Mouse (Mus musculus) hindbrain, embryonic 16.5 days (tissue): Measurements from ENCODE around the gene Rufy4. TPM values are rescaled to one million over a fixed set of nuclear protein-coding genes. Genes with fewer than 3 reads are reported as not detected.

Experiments used
- ATAC-seq: fragments of 200-750 bp; cut with Nextera tagmentation; 2 replicates; pipeline ENCODE4 v1.8.0; 2017; ENCODE audit warnings: moderate TSS enrichment, moderate library complexity
- H3K27ac ChIP-seq: fragments of 300-500 bp; sonication (generic); 2 replicates; pipeline ENCODE4 v1.5.1; 2014; ENCODE audit warnings: low read depth, mild to moderate bottlenecking, control low read depth, low read length, moderate library complexity
- H3K27me3 ChIP-seq: fragments of 300-500 bp; sonication (generic); replicated peaks from 2 replicates; pipeline ENCODE4 v1.6.1; 2014; ENCODE audit warnings: low read length; ENCODE audit not compliant: control insufficient read depth, insufficient read depth
- H3K36me3 ChIP-seq: fragments of 300-500 bp; sonication (generic); 2 replicates; pipeline ENCODE4 v1.6.1; 2014; ENCODE audit warnings: mild to moderate bottlenecking, low read length, moderate library complexity, mixed read lengths; ENCODE audit not compliant: control insufficient read depth, insufficient read depth
- H3K4me1 ChIP-seq: fragments of 300-500 bp; sonication (generic); 2 replicates; pipeline ENCODE4 v1.6.1; 2014; ENCODE audit warnings: low read depth, low read length; ENCODE audit not compliant: control insufficient read depth, insufficient read depth
- H3K4me2 ChIP-seq: fragments of 300-500 bp; sonication (generic); 2 replicates; pipeline ENCODE4 v1.6.1; 2014; ENCODE audit warnings: mild to moderate bottlenecking, low read length, control low read depth, moderate library complexity
- H3K4me3 ChIP-seq: fragments of 300-500 bp; sonication (generic); 2 replicates; pipeline ENCODE4 v1.5.1; 2014; ENCODE audit warnings: mild to moderate bottlenecking, low read length, control low read depth, moderate library complexity
- H3K9ac ChIP-seq: fragments of 300-500 bp; sonication (generic); 2 replicates; pipeline ENCODE4 v1.6.1; 2014; ENCODE audit warnings: low read depth, mild to moderate bottlenecking, control low read depth, low read length, moderate library complexity
- H3K9me3 ChIP-seq: fragments of 300-500 bp; sonication (generic); 2 replicates; pipeline ENCODE4 v1.6.1; 2014; ENCODE audit warnings: mild to moderate bottlenecking, low read length, moderate library complexity; ENCODE audit not compliant: control insufficient read depth
- WGBS: fragments of 180-500 bp; shearing (Covaris S2); extraction: QIAGEN DNeasy Blood & Tissue Kit; methylation state at CpG from one replicate; pipeline ENCODE4 v1.1.7; 2014; 5-methylcytosine and 5-hydroxymethylcytosine counted together
- polyA plus RNA-seq: library from polyadenylated mRNA; unstranded; fragments of >200 nt; fragmentation: Nextera tagmentation; extraction: Ambion mirVana; gene quantifications from 2 replicates; pipeline ENCODE4 v1.2.1, GENCODE M21; 2015

The Rufy4 gene
- polyA plus RNA-seq, 1 experiment from 2014 or later, result 0.14 TPM

GRCm38 (mm10) chr1:74111696-74112030 lies 13.7 kb upstream of the Rufy4 start:
- ATAC-seq, result no peak
- H3K4me3 ChIP-seq, result no peak overlapping the region
- H3K9me3 ChIP-seq, result no peaks in the 10 kb centered on the region
- peaks cover 22% of the 10 kb centered on the region for H3K4me1 ChIP-seq
- H3K4me2 ChIP-seq, result no peak overlapping the region
- no peak overlapping the region for H3K9ac ChIP-seq
- H3K27ac ChIP-seq, result peak overlapping the region; percentile 69
- WGBS, result 19% methylated on average over 6 of the region's 6 CpGs
- no peaks in the 10 kb centered on the region for H3K27me3 ChIP-seq
- H3K36me3 ChIP-seq, result no peaks in the 10 kb centered on the region

- H3K9me3 ChIP-seq, result no peaks in the 10 kb centered on the region
- H3K4me1 ChIP-seq, result peaks cover 22% of the 10 kb centered on the region
- no peak overlapping the region for H3K4me3 ChIP-seq
- no peak for ATAC-seq
- H3K27me3 ChIP-seq, result no peaks in the 10 kb centered on the region
- H3K27ac ChIP-seq, result 0 out of 2 replicates have a peak overlapping the region, but pooled peaks have one; percentile 9
- H3K4me2 ChIP-seq, result no peak overlapping the region
- 53% methylated on average over 3 of the region's 3 CpGs for WGBS
- no peaks in the 10 kb centered on the region for H3K36me3 ChIP-seq
- H3K9ac ChIP-seq, result no peak overlapping the region
These were observed 12.3 kb upstream of the Rufy4 start for GRCm38 (mm10) chr1:74113071-74113470.

GRCm38 (mm10) chr1:74117876-74118275 lies 7.5 kb upstream of the Rufy4 start:
- H3K4me2 ChIP-seq, result no peak overlapping the region
- no peaks in the 10 kb centered on the region for H3K27me3 ChIP-seq
- no peak overlapping the region for H3K9ac ChIP-seq
- no peak overlapping the region for H3K27ac ChIP-seq
- no peak overlapping the region for H3K4me3 ChIP-seq
- peaks cover 15% of the 10 kb centered on the region for H3K4me1 ChIP-seq
- no peak for ATAC-seq
- H3K36me3 ChIP-seq, result no peaks in the 10 kb centered on the region
- no peaks in the 10 kb centered on the region for H3K9me3 ChIP-seq
- 82% methylated on average over 6 of the region's 6 CpGs for WGBS

- WGBS, result 63% methylated on average over 1 of the region's 1 CpGs
- Histone ChIP-seq H3K9ac (no peak overlapping the region), H3K36me3 (no peaks in the 10 kb centered on the region), H3K27ac (no peak overlapping the region), H3K27me3 (peaks cover 6% of the 10 kb centered on the region), H3K9me3 (no peaks in the 10 kb centered on the region), H3K4me2 (no peak overlapping the region), H3K4me3 (no peak overlapping the region), H3K4me1 (peaks cover 14% of the 10 kb centered on the region)
- peak; percentile 79 for ATAC-seq
These were observed 6.2 kb upstream of the Rufy4 start for GRCm38 (mm10) chr1:74119115-74119514.

GRCm38 (mm10) chr1:74121138-74121537 lies 4.2 kb upstream of the Rufy4 start:
- Histone ChIP-seq H3K27ac (no peak overlapping the region), H3K36me3 (no peaks in the 10 kb centered on the region), H3K9ac (no peak overlapping the region), H3K4me2 (no peak overlapping the region), H3K9me3 (no peaks in the 10 kb centered on the region), H3K4me3 (no peak overlapping the region), H3K4me1 (peaks cover 23% of the 10 kb centered on the region), H3K27me3 (peaks cover 10% of the 10 kb centered on the region)
- ATAC-seq, result no peak
- 86% methylated on average over 7 of the region's 7 CpGs for WGBS

- no peak overlapping the region for H3K4me2 ChIP-seq
- peaks cover 23% of the 10 kb centered on the region for H3K4me1 ChIP-seq
- H3K27ac ChIP-seq, result no peak overlapping the region
- H3K9me3 ChIP-seq, result no peaks in the 10 kb centered on the region
- no peaks in the 10 kb centered on the region for H3K36me3 ChIP-seq
- ATAC-seq, result 0 out of 2 replicates have a peak, but pooled peaks have one; percentile 17
- peaks cover 10% of the 10 kb centered on the region for H3K27me3 ChIP-seq
- H3K4me3 ChIP-seq, result no peak overlapping the region
- WGBS, result 39% methylated on average over 9 of the region's 9 CpGs
- H3K9ac ChIP-seq, result no peak overlapping the region
These were observed 3.3 kb upstream of the Rufy4 start for GRCm38 (mm10) chr1:74121821-74122576.

GRCm38 (mm10) chr1:74123215-74123614 lies 2.1 kb upstream of the Rufy4 start:
- no peak overlapping the region for H3K27ac ChIP-seq
- H3K27me3 ChIP-seq, result peaks cover 10% of the 10 kb centered on the region
- peaks cover 23% of the 10 kb centered on the region for H3K4me1 ChIP-seq
- H3K4me3 ChIP-seq, result peak overlapping the region; percentile 52; the same call in 1 of the 2 replicates
- H3K4me2 ChIP-seq, result peak overlapping the region; percentile 90; the same call in 1 of the 2 replicates
- WGBS, result 64% methylated on average over 8 of the region's 8 CpGs
- no peak overlapping the region for H3K9ac ChIP-seq
- H3K9me3 ChIP-seq, result no peaks in the 10 kb centered on the region
- H3K36me3 ChIP-seq, result no peaks in the 10 kb centered on the region
- ATAC-seq, result no peak

GRCm38 (mm10) chr1:74124021-74124981 lies 1.0 kb upstream of the Rufy4 start, which contains the start of gene Tns1:
TSS of gene Tns1 (minus strand) at chr1:74124449.
- H3K27ac ChIP-seq, result no peak within 1 kb of the TSS
- ATAC-seq, result peak; percentile 67
- H3K4me3 ChIP-seq, result peak within 1 kb of the TSS; percentile 52
- H3K36me3 ChIP-seq, result no peaks in the 10 kb centered on the region
- no peaks in the 10 kb centered on the region for H3K9me3 ChIP-seq
- peaks cover 23% of the 10 kb centered on the region for H3K4me1 ChIP-seq
- peaks cover 10% of the 10 kb centered on the region for H3K27me3 ChIP-seq
- H3K9ac ChIP-seq, result peak within 1 kb of the TSS; percentile 69
- under 1% methylated on average over 74 of the region's 84 CpGs for WGBS
- peak within 1 kb of the TSS; percentile 90 for H3K4me2 ChIP-seq
